Mouse (Mus musculus): ENCODE measurements around the gene Vtn.

Vtn gene

DNA sequence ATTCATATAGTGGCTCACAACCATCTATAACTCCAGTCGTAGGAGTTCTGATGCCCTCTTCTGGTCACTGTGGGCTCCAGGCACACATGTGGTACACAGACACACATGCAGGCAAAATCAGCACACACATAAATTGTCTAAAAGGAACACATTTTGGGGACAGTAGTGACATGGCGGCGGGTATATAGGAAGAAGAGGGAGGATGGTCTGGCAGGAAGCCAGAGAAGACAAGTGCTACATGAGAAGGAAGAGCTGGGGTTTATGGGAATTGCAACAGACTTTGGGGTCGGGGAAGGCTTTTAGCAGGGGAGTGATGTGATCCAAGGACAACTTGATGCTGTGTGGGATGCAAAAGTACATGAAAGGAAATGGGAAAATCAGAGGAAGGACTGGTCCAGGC lies 35.6 kb downstream of the Vtn start:
- DNase-seq (ENCODE audit: low read depth), result no peak

DNA sequence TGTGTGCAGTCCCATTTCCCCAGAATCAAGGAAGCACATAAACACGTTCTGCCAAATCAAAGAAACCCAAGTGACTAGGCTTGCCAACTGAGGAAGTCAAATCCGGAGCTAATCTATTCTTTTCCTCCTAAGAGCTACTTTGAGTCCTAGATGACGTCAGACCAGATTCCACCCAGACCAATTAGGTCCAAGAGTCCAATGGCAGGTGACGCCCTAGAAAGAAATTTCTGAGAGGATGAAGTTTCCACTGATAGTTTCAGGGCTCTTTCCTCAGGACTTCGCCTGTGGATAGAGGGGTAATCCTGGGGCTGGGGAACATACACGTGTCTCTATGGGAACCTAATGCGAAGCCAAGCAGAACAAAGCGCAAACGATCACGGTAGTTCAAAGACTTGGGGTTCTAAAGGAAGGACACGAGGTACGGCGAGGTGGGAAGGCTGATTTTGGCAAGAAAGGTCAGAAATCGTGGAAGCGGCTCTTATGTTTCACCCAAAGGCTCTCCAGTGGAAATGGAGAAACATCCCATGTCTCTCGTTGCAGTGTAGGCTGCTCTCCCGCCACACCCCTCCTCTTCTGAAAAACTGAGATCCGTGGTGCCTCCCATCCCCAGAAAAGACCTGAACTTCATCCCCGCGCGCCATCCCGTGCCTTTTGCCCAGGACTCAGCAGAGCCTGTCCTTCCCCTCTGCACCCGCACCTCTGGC lies 36.6 kb downstream of the Vtn start:
- DNase-seq (ENCODE audit: low read depth), result no peak

DNA sequence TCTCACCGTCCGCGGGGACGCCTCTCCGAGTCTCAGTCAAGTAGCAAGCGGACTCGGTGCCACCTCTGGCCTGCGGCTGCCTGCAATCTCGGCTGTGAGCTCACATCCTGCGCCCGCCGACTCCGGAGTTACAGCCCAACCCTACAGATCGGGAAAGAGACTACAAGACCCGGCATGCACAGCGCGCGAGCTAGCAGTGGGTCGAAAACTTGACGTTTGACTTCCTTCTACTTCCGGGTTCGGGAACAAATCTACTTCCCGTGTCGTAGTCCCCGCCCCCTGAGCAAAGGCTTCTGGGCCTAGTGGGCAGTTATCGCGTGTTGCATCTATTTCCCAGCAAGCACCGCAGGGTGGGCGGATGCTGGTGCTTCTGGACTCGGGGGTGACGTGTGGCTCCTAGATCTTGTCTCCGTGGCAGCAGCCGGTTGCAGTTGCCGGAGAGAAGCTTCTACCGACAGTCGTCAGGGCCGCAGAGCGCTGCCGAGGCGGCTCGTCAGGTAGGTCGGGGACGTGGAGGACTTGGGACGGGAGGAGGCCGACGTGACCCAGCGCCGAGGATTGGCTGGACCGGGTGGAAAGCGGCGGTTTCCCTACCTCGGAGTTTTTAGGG lies 37.3 kb downstream of the Vtn start, which contains the start of the genes Tnfaip1 and Ift20:
Tnfaip1 (minus strand) TSS at position 253 of the 610 bp plus-strand sequence.
Ift20 (plus strand) TSS at position 282 of the 610 bp plus-strand sequence.
- DNase-seq (ENCODE audit: low read depth), result peak; percentile 98

DNA sequence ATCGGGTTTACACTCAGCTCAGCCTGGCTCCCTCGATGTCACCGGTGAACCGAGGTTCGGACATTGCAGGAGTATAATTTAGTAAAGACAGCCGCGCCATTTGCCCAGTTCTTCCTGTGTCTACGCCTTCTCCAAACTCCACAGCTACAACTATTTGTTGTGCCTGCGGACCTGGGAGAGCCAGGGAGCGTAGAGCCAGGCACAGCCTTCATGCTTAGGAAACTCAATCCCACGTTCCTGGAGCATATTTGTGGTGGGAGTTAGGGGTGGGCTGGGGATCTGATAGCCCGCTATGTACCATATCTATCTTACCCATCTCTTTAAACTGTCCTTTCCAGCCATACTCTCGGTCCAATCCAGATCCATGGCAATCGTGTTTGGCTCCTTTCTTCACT lies 37.8 kb downstream of the Vtn start:
- DNase-seq (ENCODE audit: low read depth), result no peak

DNA sequence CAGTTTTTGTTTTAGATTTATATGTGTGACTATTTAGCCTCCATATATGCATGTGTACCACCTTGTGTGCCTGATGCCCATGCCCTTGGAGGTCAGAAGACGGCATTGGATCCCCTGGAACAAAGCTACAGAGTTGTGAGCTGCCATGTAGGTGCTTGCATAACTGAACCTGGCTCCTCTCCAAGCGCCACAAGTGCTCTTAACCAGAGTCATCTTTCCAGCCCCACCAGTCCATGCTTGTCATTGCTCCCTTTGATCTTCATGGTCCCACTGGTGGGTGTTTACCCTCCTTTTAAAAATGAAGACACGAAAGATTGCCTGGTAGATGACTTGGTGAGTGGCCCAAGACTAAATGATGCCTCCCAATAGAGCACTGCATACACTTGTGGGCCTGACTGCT lies 41.5 kb downstream of the Vtn start:
- no peak for DNase-seq (ENCODE audit: low read depth)

DNA sequence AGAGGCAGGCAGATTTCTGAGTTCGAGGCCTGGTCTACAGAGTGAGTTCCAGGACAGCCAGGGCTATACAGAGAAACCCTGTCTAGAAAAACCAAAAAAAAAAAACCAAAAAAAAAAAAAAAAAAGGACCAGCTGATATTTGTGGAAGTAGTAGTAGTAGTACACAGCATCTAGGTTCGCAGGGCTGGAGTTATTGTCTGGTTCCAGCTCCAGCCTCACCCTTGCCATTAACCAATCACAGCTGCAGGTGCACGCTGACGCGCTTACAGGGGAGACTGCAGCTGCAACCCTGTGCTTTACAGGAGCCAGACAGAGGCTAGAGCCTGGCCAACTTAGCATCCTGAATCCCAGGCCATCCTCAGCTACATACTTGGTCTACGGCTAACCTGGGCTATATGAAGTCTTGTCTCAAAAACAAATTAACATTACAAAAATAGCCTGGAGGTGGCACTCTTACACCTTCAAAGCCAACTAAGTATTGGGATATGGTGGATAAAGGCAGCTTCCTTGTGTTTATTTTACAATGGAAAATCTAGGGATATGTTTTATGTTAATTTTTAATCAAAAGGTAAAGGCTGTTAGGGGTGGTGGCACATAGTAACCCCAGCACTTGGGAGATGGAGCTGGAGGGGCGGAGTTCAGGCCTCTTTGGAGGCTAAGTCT lies 45.7 kb downstream of the Vtn start:
- DNase-seq (ENCODE audit: low read depth), result no peak

DNA sequence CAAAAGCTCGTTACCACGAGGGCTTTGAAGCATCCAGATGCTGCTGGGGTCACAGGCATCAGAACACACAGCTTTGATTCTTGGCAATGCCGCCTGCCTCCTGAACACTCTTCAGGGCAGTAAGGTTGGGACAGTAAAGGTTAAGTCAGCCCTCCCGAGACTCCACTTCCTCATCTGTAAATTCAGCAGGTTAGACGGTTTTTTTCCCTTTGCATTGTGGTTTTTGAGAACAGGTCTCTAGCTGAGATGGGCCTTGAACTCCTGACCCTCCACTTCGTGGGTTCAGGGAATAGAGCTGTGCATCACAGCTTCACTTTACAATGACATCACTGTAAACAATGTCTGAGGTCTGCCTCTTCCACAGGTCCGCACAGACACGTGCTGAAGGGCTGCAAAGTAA lies 46.3 kb downstream of the Vtn start:
- no peak for DNase-seq (ENCODE audit: low read depth)

DNA sequence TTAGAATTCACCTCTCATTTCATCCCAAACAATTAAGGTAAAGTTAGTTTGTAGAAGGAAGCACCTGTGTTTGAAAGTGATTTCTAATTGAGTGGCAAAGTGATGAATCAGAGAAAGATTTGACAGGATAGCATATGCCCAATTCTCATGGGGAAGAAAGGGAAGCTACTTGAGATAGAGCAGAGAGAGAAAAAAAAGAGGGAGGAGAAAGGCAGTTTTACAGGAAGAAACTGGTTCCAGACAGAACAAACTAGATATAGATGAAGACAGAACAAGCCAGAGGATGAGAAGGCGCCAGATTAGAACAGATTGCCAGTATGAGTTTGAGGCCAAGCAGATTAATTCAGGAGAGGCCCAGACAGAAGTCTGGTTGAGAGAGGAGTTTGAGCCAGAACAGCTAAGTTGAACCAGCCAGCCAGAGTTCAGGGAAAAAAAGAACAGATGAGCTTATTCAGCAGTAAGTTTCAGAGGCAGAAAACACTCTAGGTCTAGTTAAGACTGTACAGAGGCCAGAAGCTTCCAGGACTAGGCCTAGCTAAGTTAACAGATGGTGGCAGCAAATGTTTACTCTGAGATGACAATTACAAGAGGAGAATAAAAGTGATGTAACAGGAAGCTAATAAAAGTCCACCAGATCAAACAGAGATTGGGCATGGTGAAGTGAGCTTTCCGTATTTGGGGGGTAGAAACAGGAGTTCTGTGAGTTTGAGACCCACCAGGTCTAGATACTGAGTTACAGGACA lies 49.0 kb downstream of the Vtn start:
- no peak for DNase-seq (ENCODE audit: low read depth)

DNA sequence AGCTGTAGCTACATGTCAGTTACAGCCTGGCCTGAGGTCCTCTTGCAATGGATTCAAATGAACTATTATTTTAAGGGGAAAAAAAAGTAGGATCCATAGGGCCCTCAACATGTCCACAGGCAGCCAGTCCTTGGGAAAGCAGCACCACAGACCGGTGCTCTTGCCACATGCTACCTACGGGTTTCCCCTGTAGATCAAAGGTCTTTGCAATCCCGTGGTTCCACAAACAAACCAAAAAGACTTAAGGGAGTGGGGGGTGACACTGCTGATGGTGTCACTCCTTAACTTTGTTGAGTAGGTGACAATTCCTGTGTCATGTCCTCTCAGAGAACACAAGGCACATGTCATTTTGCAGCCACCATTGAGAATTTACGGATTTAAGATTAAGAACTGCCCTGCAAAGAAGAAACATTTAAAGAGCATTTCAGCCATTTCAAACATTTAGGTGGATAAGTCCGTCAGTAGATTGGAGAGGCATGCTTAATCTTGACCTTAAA lies 50.6 kb downstream of the Vtn start:
- no peak for DNase-seq (ENCODE audit: low read depth)

DNA sequence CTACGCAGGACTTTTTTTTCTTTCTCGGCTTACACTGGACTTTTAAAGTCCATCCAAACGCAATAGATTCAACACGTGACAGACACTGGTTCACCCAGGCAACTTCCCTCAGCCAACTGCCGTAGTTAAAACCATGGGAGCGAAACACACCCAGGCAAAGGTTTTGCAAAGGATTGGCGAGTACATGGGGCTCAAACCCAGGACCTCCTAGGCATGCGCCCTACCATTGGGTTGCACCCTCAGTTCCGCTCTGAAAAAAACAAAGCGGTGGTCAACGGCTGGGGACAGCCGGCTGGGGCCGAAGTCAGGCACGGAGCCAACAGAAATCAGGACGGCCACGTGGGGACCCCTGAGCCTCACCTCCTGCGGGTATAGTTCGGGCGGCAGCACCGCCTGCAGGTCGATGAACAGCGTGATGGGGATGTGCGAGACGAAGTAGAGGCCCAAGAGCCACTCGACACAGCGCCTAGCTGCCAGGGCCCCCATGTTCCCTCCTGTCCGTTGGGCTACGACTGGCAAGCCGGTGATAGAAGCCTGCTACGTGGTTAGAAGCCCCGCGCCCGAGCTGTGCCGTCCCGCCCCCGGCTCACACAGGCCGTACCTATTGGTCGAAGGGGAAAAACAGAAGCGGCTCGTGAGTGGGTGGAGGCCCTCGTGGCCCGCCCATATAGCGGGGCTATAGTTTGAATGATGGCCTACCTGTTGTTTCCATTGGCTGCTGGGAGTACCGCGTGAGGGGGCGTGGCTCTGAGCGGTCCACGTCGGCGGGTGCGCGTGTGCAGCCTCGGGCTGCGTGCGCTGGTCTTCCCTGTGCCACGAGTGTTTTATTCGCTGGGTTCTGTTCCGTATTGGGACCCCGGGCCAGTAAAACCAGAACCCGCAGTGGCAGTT lies 51.5 kb downstream of the Vtn start, which contains the start of gene Tmem97:
Tmem97 (minus strand) TSS at position 610 of the 891 bp plus-strand sequence.
- DNase-seq (ENCODE audit: low read depth), result peak; percentile 90

DNA sequence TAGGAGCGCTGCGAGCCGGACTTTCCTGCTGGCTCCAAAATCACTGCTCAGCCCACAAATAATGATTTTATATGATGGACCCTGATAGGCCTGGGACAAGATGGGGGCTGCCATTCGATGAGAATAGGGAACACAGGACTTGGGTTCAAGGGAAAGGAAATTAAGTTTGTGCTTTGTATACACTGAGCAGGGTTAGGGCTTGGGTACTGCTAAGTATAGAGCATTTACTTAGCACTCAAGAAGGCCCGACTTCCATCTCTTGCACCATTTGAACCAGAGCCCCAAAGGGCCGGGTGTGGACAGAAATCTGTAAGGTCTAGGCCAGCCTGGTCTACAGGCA lies 52.1 kb downstream of the Vtn start:
- DNase-seq (ENCODE audit: low read depth), result no peak
